Mouse (Mus musculus) retina, postnatal 1 day (tissue): ENCODE data around the gene Ctnnbl1.

Experiments used
- DNase-seq: peaks from one replicate; pipeline ENCODE4 v3.0.0-alpha.2; 2012

The Ctnnbl1 gene

DNA sequence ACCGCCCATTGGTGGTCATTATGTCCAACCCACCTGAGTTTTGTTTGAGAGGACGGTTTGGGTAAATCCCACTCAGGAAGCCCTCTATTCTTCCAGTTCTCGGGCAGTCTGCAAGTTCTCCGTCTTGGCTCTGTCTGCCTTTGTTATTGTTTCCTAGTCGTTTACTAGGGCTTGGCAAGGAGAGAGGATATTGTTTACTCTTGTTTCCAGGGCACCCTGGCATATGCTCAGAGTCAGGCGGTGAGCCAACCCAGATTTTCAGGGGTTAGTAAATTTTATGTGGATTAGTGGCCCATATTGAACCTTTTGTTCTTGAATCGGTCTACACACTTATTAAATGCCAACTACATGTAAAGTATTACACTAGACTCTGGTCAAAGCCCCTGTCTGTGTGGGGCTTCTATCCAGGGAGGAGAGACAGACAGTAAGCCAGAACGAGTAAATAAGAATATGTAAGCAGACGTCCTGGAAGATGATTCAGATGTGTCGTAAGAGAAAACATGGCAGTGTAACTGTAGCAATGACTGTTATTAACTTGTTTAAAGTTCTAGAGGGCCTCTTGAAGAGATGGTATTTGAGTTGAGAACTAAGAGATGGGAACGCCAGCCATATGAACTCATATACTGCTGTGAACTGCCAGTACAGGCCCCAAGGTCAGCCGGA, 13.9 kb downstream of the Ctnnbl1 start:
- DNase-seq: peak; percentile 51

DNA sequence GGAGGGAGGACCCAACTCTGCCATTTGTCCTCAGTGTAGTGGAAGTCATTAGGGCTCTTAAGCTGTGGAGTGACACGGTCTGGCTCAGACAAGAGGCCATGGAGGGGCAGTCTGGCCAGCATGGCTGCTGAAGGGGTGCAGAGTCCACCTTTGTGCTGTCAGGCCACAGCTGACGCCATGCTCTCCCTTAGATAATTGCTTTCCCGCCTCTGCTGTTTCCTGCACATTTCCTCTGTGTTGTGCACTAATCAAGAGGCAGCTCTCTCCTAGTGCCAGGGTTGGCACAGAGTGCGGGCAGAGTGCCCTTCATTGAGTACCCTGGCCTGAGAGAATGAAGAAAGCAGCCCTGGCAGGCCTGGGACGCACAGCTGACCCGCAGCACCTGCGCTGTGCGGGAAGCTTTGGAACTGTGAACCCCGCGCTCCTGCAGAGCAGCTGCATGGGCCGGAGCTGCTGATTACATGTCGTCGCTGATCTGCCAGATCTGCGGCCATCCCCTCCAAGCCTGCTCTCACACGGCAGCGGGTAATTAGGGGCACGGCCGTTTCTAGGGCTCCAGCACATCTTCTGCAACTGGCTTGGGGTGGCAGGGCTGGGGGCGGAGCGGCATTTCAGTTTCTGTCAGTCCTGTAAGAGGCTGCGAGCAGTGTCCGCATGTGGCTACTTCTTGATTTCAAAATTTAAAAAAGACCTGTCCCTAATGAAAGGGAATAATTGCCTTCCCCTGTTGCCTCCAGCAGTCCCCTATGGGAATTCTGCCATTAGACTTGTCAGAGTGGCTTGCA, 14.6 kb downstream of the Ctnnbl1 start:
- DNase-seq: peak; percentile 82

DNA sequence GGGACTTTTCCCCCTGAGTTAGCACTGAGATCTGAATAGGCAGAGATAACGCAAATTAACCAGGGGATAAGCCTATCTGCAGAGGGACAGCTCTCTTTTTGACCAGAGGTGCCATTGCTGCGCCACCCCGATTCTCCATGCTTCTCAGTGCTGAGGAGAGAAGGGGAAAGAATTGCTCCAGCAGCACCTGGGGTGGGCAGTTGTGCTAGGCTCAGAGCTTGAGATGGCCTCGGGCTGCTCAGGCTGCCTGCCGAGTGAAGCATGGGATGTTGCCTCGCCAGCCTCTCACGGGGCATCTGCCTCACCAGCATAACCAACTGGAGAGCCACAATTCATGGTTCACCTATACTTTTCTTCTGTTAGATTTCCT, 15.2 kb downstream of the Ctnnbl1 start:
- DNase-seq: peak; percentile 54

DNA sequence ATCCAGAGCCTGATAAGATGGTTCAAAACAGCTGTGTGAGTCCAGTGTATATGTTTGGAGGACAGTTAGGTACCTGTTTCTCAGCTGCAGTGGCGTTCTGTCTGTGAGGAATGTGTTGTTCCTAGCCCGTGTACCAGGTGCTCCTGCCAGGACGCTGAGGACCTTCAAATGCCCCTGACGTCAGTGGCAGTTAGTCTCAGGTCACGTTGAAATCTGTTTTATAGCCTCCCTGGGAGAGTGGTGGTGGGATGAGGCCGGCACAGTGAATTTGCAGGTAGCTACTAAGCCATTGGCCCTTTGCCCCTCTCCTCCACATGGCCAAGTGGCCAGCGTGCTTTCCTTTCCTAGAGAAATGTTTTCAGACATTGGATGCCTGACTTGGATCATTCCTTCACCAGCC, 18.6 kb downstream of the Ctnnbl1 start:
- DNase-seq: no peak

DNA sequence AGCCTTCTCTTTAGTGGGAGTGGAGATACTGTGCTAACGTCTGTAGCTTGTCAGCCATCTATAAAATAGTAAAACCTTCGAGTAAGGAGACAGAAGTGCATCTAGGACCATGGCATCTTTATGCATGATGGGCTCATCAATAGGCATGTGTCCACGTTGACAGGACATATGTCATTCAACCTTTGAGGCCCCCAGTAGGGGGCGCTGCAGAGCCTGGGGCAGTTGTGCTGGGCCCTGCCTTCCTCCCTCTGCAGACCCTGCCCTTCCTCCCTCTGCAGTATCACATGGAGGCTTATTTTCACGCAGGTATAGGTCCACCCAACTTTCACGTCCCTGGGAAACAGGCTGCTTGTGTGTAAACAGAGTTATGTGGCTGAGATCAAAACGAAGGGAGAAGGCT, 19.0 kb downstream of the Ctnnbl1 start:
- no peak for DNase-seq

DNA sequence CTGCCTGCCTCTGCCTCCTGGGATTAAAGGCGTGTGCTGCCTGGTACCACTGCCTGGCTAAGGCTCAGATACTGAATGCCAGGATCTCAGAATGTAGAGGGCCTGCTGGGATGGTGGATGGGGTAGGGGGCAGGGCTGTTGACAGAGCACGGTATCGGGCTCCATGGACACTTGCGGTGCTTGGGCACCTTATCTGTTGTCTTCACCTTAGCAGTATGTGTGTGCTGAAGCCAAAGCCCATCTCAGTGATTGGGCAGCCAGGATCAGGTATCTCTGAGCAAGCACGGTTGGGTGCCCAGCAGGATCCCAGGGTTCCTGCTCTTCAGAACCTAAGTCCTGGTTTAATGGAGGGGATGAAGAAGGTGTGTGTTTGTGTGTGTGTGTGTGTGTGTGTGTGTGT, 21.2 kb downstream of the Ctnnbl1 start:
- no peak for DNase-seq

DNA sequence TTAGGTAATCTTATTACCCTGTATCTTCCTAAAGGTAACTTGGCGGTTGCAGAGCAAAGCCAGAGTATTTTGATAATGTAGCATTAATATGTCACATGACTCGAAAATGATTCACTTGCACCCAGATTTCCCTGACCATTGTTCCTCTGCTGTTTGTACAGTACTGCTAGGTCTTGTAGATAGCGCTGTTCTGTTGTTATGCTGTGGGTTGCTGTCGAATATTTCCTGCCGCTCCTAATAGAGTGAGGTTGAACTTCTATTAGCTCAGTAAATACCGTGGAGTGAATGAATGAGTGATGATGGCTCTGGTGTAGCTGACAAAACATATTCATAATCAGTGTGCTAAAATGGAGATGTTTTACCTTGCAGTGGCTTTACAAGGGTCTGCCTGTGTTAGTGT, 22.5 kb downstream of the Ctnnbl1 start:
- no peak for DNase-seq

DNA sequence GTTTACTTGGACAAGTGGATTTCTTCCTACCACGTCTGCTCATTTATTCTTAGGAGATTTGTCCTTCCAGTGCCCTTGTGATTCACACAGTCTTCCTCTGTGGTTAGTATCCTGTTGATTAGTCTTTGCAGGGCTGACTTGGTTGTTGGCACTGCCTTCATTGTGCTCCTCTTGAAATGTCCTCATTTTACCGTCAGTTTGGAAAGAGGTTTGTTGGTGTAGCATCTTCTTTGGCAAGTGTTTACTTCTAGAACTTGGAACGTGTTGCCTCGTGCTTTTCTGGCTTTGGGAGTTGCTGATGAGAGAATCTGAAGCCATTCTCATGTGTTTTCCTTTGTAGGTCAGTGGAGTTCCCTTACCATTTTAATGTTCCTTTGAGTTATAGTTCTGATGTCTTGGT, 25.7 kb downstream of the Ctnnbl1 start:
- DNase-seq: no peak

DNA sequence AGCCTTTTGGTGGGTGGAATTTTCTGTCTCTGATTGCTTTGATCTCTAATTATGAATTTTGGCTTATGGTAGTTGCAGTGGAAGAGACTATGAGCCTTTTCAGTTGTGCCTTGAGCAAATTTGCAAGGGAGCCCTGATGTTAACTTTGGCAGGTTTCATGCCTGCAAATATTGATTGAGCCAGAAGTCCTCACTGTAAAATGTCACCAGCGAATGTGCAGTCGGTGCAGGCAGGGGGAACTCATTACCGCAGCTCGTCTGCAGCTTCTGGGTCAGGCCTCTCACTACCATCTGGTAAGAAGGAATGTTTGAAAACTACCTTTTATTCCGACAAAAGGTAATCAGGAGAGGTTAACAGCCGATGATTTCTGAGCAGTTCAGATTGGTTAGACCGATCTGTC, 29.4 kb downstream of the Ctnnbl1 start:
- DNase-seq: no peak

DNA sequence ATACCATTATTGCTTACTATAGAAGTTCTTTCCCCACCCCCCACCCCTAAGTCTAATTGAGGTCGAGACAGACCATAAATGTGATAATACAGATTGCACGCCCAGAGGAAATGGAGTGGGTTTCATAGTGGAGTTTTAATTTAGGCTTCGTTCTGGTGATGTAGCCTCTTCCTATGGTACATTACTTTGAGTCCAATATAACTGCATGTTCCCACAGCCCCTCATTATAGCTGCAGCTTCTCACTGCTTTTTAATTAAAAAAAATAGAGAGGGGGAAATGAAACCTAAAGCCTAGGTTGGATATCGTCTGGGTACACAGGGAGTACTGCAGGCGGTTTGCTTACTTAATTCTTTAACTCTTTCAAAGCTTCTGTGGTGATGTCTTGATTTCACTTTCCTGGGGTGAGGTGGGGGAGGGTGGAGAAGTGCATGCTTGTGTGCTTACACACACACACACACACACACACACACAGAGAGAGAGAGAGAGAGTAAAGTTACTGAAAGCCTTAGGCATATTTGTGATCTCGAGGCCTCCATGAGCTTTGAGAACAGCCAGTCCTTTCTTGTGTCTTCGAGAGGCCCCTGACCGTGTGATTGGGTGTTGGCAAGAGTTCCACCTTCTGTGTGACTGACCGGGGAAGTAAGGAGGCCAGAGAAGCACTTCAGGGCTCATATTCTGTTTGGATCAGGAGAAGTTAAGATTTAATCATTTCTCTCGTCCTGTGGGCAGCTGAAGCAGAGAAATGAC, 31.7 kb downstream of the Ctnnbl1 start:
- peak; percentile 23 for DNase-seq

DNA sequence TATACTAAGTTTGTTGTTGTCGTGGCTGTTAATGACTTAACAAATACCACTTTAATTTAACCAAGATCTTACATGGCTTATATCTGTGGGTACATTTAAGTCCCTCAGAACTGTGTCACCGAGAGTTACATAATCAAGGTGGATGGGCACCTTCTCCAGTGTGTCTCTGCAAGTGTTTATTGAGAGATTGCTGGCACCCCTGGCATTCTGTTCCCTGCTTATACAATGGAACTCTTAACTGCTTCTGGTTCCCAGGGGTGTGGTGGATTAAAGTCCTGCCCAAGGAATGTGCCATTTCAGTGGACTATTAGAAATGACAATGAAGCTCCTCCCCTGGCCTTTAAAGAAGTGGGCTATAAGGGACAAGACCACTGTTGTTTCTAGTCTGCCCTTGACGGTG, 33.6 kb downstream of the Ctnnbl1 start:
- no peak for DNase-seq

DNA sequence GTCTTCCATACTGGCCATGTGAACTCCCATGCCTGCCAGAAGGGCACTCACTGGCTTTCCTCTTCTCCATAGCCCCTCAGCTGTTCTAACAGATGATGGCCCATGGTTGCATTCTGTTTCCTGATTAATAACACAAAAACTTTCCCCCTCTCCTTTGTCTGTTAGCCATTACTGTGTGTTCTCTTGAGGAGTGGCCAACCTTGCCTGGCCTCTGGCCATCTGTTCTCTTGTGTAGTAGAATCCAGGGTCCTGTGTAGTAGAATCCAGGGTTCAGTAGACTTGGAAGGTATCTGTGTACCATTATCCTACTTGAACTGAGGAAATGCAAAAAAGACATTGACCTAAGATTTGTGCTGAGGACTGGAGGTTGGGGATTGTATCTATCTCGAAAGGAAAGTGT, 36.5 kb downstream of the Ctnnbl1 start:
- DNase-seq: no peak

DNA sequence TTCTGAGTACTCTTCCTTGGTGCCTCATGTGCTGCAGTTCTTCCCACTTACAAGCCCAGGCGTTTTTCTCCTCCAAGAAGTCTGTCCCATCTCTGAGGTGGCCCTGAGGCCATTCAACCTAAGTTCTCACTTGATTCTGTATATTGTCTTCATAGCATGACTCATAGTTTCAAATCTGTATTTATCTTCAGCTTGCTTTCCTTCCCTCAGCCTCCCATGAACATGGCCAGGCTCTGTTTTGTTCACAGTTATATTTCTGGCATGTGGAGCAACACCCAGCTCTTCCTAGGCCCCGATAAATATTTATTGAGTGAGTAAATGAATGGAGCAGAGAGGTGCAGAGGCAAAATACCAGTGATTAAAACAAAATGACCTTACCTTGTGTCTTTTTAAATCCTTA, 38.8 kb downstream of the Ctnnbl1 start:
- no peak for DNase-seq

DNA sequence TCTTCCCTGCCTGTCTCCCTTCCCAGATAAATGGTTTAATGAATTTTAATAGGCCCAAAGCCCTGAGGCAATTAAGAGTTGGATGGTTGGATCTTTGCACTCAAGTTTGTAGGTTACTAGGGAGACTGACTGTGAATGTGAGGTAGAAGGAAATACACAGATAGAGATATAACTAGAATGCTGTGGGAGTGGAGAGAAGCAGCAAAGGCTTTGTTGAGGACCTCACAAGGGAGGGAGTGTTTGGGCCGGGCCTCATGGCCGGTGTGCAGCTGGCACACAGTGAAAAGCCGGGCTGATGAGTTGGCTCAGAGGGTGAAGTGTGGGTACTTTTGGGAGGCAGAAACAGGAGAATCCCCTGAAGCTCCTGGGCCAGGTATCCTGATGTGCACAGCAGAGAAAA, 43.8 kb downstream of the Ctnnbl1 start:
- no peak for DNase-seq

DNA sequence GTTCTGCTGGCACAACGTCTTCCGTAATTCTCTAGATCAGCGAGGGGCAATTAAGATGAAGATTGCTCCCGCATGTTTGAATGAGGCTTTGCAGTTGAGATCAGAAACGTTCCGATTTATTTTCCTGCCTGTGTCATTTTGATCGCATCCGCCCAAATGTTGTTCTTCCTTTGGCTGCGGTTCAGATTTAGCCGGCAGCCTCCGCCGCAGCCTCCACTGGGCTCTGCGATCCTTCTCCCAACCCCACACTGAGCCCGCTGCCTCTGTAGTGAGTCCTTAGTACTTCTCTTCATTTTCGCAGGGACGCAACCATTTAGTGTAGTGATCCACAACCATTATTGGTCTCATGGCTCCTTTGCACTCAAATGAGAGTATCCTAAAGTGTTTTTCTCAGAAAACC, 46.0 kb downstream of the Ctnnbl1 start:
- no peak for DNase-seq

DNA sequence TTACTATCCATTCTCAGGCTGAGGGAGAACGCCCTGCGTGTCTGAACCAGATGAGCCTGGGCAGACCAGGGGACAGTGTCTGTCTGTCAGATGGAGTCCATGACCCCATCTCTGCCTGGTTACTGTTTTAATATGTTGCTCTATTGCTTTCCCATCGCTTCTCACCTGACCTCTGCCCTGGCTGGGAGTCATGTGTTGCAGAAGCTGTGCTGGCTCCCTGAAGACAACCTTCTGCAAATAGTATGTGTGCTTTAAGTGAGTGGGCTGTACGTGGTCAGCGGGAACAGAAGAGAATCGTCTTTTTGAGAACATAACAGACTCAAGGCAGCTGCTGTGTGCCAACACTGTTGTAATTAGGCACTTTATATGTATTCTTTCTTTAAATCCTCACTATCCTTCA, 47.0 kb downstream of the Ctnnbl1 start:
- DNase-seq: no peak

DNA sequence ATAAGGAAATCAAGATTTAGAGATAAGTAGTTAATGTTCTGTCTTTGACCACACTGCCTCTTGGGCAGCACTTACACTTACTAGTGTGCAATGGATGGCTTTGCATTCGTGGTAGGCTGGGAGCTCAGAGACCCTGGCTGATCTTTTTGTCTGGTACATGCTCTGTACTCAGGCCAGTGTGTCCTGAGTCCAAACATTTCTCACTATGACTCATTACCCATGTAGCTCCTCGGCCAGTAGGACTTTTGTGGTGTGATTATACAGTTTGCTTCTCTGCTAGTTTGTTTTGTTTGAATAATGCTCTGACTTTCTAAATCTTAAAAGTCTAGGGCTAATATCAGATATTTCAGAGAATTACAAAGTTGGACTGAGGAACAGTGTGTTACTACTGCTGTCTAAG, 47.4 kb downstream of the Ctnnbl1 start:
- no peak for DNase-seq

DNA sequence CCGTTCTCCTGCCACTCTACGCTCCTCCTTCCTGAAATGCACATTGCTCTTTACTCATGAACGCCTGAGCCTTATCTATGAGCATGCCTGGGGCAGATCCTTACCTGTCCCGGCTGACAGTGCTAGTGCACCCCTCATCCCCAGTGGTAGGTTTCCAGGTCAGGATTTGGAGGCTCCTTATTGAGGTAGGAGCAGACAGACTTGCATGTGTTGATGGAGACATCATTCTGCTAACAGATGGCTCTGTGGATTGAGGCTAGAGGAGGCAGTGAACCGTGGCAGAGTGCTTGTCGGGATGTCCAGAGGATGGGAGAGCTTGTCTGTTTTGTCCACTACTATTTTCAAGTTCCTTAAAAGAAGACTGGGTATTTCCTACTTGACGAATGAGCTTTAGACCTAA, 52.0 kb downstream of the Ctnnbl1 start:
- DNase-seq: peak; percentile 33

DNA sequence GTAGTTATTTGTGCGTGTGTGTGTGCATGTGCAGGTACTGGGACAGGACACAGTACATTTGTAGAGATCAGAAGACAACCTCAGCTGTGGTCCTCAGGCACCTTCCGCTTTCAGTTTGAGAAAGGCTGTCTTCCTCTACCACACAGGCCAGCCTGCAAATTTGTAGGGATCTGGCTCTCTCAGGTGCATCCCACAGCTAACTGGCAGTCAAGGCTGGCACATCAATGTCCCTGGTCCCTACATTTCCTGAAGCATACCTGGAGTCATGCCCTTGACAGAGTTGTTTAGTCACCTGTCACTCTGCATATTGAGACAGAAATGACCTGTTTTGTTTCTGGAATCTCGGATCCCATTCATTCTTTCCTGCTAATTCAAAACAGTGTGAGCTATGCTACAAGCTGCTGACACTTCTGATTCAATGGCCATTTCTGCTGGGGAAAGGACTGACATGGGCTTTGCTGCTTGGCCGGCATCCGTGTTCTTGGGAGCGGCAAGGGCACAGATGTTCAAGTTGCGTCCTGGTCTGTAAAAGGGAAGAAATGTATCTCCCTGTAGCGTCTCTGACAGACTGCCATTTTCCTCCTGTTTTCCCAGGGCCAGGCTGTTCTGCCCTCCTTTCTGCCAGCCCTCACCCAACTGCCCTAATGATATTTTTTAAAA, 53.8 kb downstream of the Ctnnbl1 start:
- no peak for DNase-seq

DNA sequence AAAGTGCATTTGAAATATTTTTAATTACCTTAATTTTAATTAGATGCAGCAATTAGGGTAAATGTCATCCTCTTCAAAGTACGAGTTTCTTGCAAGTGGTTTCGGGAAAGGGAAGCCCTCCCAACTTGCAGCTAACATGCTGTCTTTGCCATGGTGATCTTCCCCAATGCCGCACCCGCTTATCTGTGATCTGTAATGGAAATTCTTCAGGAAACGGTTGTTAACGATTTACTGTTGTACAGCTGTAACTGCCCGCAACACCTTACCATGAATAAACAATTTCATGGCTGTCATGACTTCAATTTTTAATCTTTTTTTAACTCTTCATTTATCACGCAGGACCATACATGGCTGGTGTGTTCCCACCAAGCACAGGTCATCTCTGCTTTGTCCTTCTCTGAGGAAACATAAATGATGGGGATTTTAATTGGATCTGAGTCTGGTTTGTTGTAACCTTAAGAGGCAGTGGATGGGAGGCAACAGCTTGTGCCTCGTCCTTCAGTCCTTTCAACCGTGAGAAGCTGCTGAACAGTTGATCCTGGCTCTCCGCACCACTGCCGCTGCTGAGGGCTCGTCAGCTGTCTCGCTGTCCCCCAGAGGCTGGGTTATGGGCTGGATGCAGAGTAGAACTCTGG, 54.4 kb downstream of the Ctnnbl1 start:
- peak; percentile 63 for DNase-seq

DNA sequence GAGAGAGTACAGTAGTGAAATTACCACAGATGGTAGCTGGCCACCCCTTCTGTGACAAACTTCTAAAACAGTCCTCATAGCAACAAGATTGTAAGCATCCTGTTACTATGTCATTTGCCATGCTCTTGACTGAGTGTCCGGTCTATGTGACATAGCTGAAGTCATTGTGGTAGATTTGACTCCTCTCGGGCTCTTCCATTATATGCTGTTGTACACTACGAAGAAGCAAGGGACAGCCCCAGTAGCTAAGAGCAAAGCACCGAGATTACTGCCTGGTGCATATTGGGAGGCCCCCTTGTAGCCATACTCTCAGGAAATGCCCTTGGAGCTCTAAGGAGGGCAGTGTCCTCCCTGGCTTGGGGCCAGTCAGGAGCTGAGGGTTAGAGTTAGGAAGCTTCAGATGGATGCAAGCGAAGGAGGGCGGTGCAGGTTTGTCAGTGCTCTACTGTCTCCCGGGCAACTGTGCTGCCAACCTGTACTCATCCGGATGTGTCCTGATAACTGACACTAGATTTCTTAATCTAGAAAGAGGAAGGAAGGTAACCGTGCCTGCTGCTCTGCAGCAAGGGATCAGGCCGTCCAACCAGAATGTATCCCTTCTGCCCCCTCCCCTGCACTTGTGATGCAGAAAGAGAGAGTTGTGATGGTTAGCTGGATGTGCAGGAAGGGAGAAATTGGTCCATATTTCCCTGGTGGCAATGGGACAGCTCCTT, 55.8 kb downstream of the Ctnnbl1 start:
- no peak for DNase-seq

DNA sequence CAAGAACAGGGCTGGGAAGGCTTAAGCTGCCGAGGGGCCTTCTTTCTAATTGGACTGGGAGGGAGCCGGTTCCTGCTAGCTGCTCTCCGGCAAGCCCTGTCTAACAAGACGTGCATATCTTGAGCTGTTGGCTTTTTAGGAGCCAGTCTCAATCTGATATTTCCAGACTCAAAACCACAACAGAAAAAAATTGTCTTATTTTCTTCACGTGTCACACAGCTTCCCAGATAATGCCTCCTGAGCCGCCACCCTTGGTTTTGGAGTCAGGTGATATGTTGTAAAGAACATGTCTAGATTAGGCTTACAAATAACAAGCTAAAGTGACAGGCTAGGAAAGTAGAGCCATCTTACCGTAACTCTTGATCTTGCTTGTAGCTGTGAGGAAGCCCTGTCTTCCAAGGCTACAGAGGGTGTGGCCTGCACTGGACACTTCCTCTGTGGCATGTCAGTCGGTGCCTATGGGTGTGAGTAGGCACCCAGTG, 56.7 kb downstream of the Ctnnbl1 start:
- DNase-seq: no peak
